Mouse (Mus musculus) E14TG2a.4 (cell line): ENCODE data around the gene Nktr.

Source experiments
- CTCF ChIP-seq: conservative IDR thresholded peaks from 2 replicates; pipeline ENCODE4 v1.5.1; 2014; ENCODE audit warnings: low read length
- NANOG ChIP-seq: IDR thresholded peaks from 2 replicates; pipeline ENCODE4 v1.6.1; 2014; ENCODE audit warnings: borderline replicate concordance, low read length, mixed read lengths
- POU5F1 ChIP-seq: IDR thresholded peaks from 2 replicates; pipeline ENCODE4 v1.6.1; 2014; ENCODE audit warnings: low read length, borderline replicate concordance

GRCm38 (mm10) chr9:121706029-121706675 is 12.8 kb upstream of the Nktr start:
- TF ChIP-seq CTCF (no peak), POU5F1 (no peak), NANOG (no peak)
